Mouse (Mus musculus) regulatory T cell (primary cell): ENCODE measurements around the gene Synrg.

Experiments used
- in situ Hi-C: fragments of 300-600 bp; cut with MboI, MseI; formaldehyde crosslinking; loops from one replicate; pipeline ENCODE4 v1.15.1; 2025; ENCODE audit warnings: high pct_unique_total_duplicates

The Synrg gene

GRCm38 (mm10) chr11:84040621-84041020, 76.4 kb downstream of the Synrg start:
- in situ Hi-C loops, result no loop called here

- in situ Hi-C loops, result no loop called here
These were observed 78.9 kb downstream of the Synrg start for GRCm38 (mm10) chr11:84042808-84043762.

- in situ Hi-C loops, result no loop called here
These were observed 80.8 kb downstream of the Synrg start for GRCm38 (mm10) chr11:84044988-84045387.

GRCm38 (mm10) chr11:84047270-84047669, 83.0 kb downstream of the Synrg start:
- in situ Hi-C loops, result no loop called here

GRCm38 (mm10) chr11:84048411-84048810, 84.2 kb downstream of the Synrg start:
- in situ Hi-C loops, result no loop called here

- in situ Hi-C loops, result no loop called here
These were observed 88.8 kb downstream of the Synrg start for GRCm38 (mm10) chr11:84053055-84053454.

GRCm38 (mm10) chr11:84053524-84054163, 89.4 kb downstream of the Synrg start:
- in situ Hi-C loops, result no loop called here

- in situ Hi-C loops, result no loop called here
These were observed 93.2 kb downstream of the Synrg start for GRCm38 (mm10) chr11:84057418-84057817.

- in situ Hi-C loops, result loop anchor here (5.0 kb wide), 1 partner anchor 68 kb away; the partner anchor contains the start of genes Acaca and Tada2a
These were observed 95.6 kb downstream of the Synrg start for GRCm38 (mm10) chr11:84059784-84060183.

GRCm38 (mm10) chr11:84060635-84061034, 96.4 kb downstream of the Synrg start:
- in situ Hi-C loops, result loop anchor here (5.0 kb wide), 1 partner anchor 67 kb away; the partner anchor contains the start of genes Acaca and Tada2a

GRCm38 (mm10) chr11:84061881-84062280, 97.7 kb downstream of the Synrg start:
- in situ Hi-C loops, result loop anchor here (5.0 kb wide), 1 partner anchor 65 kb away; the partner anchor contains the start of genes Acaca and Tada2a

- in situ Hi-C loops, result loop anchor here (5.0 kb wide), 1 partner anchor 64 kb away; the partner anchor contains the start of genes Acaca and Tada2a
These were observed 98.6 kb downstream of the Synrg start for GRCm38 (mm10) chr11:84062805-84063204.

GRCm38 (mm10) chr11:84063631-84064209, 99.5 kb downstream of the Synrg start:
- in situ Hi-C loops, result loop anchor here (5.0 kb wide), 1 partner anchor 64 kb away; the partner anchor contains the start of genes Acaca and Tada2a

- in situ Hi-C loops, result no loop called here
These were observed 101.8 kb downstream of the Synrg start for GRCm38 (mm10) chr11:84066071-84066481.

- in situ Hi-C loops, result no loop called here
These were observed 102.9 kb downstream of the Synrg start for GRCm38 (mm10) chr11:84066927-84067645.

- in situ Hi-C loops, result no loop called here
These were observed 103.5 kb downstream of the Synrg start for GRCm38 (mm10) chr11:84067720-84068190.

- in situ Hi-C loops, result no loop called here
These were observed 104.2 kb downstream of the Synrg start for GRCm38 (mm10) chr11:84068191-84069033.

- in situ Hi-C loops, result no loop called here
These were observed 104.8 kb downstream of the Synrg start, which contains the start of gene Dusp14 for GRCm38 (mm10) chr11:84069034-84069370. Gene Dusp14 (minus strand): TSS chr11:84069261.

- in situ Hi-C loops, result no loop called here
These were observed 108.8 kb downstream of the Synrg start for GRCm38 (mm10) chr11:84072904-84073651.
